Mouse (Mus musculus) CH12.LX (cell line): ENCODE measurements around the gene Cd320. TPM values are rescaled to one million over a fixed set of nuclear protein-coding genes. Genes with fewer than 3 reads are reported as not detected.
"Not testable (repeated sequence)": the region's sequence is repeated elsewhere in the genome, so short reads cannot be mapped to it uniquely, and the experiment has no call there.

ENCODE experiments used
- DNase-seq: peaks from one replicate; pipeline ENCODE4 v3.0.0-alpha.2; 2013; ENCODE audit errors: extremely low read depth
- H3K27ac ChIP-seq: 2 replicates; pipeline ENCODE4 v1.5.1; 2012; ENCODE audit warnings: low read depth, mild to moderate bottlenecking, control low read depth, moderate library complexity; ENCODE audit not compliant: insufficient read depth
- H3K27me3 ChIP-seq: replicated peaks from 2 replicates; pipeline ENCODE3; 2012; ENCODE audit warnings: inconsistent platforms
- H3K36me3 ChIP-seq, 2 experiments: replicated peaks in 1 of 2; 2 replicates each; pipeline versions ENCODE3 to v1.6.1; 2012; ENCODE audit warnings: inconsistent platforms in 1 of 2, low read length in 1 of 2, mild to moderate bottlenecking in 1 of 2, mixed read lengths in 1 of 2, moderate library complexity in 1 of 2; ENCODE audit not compliant: control insufficient read depth in 1 of 2, insufficient read depth in 1 of 2
- H3K4me1 ChIP-seq, 2 experiments: 2 replicates each; pipeline ENCODE4 v1.6.1; 2012; ENCODE audit warnings: inconsistent platforms in 1 of 2, moderate library complexity in 1 of 2; ENCODE audit not compliant: insufficient read depth in 2 of 2, control insufficient read depth in 1 of 2
- H3K4me2 ChIP-seq: 2 replicates; pipeline ENCODE4 v1.6.1; 2012; ENCODE audit warnings: low read depth, mild to moderate bottlenecking, control low read depth; ENCODE audit not compliant: poor library complexity, insufficient read depth, severe bottlenecking
- H3K4me3 ChIP-seq, 3 experiments: fragments of 150-350 bp in 1 of 3; sonication (generic) in 1 of 3; replicated peaks in 1 of 3; 2 replicates each; pipeline versions ENCODE3 to v1.5.1; 2011 to 2012; ENCODE audit warnings: low read depth in 2 of 3, low read length in 2 of 3, mild to moderate bottlenecking in 2 of 3, moderate library complexity in 2 of 3, control low read depth in 1 of 3, improper control_type of control experiment in 1 of 3, inconsistent platforms in 1 of 3, mixed read lengths in 1 of 3; ENCODE audit not compliant: poor library complexity in 1 of 3
- H3K79me2 ChIP-seq: replicated peaks from 2 replicates; pipeline ENCODE4 v1.6.1; 2012; ENCODE audit warnings: mild to moderate bottlenecking, moderate library complexity; ENCODE audit not compliant: control insufficient read depth, poor library complexity, insufficient read depth, severe bottlenecking; ENCODE audit errors: extremely low read depth
- H3K9ac ChIP-seq: 2 replicates; pipeline ENCODE4 v1.6.1; 2012; ENCODE audit warnings: low read depth, mild to moderate bottlenecking, control low read depth, moderate library complexity; ENCODE audit not compliant: insufficient read depth
- H3K9me3 ChIP-seq: replicated peaks from 2 replicates; pipeline ENCODE3; 2012; ENCODE audit warnings: low read length, inconsistent platforms, mixed read lengths
- CTCF ChIP-seq, 2 experiments: IDR thresholded peaks in 1 of 2; conservative IDR thresholded peaks in 1 of 2; 2 replicates each; pipeline ENCODE4 v1.5.1; 2011 to 2012; ENCODE audit warnings: low read depth in 2 of 2, low read length in 2 of 2, improper control_type of control experiment in 1 of 2, inconsistent platforms in 1 of 2, mild to moderate bottlenecking in 1 of 2, moderate library complexity in 1 of 2
- GABPA ChIP-seq: IDR thresholded peaks from 2 replicates; pipeline ENCODE4 v1.6.1; 2012; ENCODE audit warnings: low read depth, low read length, improper control_type of control experiment, inconsistent platforms; ENCODE audit not compliant: insufficient replicate concordance
- JUND ChIP-seq: conservative IDR thresholded peaks from 2 replicates; pipeline ENCODE4 v1.6.1; 2011; ENCODE audit warnings: low read depth, low read length, improper control_type of control experiment
- KAT2A ChIP-seq: IDR thresholded peaks from 2 replicates; pipeline ENCODE4 v1.6.1; 2012; ENCODE audit warnings: low read length, improper control_type of control experiment, inconsistent platforms; ENCODE audit not compliant: insufficient replicate concordance
- MAFK ChIP-seq: IDR thresholded peaks from 2 replicates; pipeline ENCODE4 v1.6.1; 2011; ENCODE audit warnings: low read length, improper control_type of control experiment; ENCODE audit not compliant: insufficient replicate concordance
- NRF1 ChIP-seq: IDR thresholded peaks from 2 replicates; pipeline ENCODE4 v1.6.1; 2014; ENCODE audit warnings: low read depth, mild to moderate bottlenecking, inconsistent platforms, low read length, improper control_type of control experiment, moderate library complexity
- RAD21 ChIP-seq: IDR thresholded peaks from 2 replicates; pipeline ENCODE4 v1.6.1; 2011; ENCODE audit warnings: low read depth, mild to moderate bottlenecking, low read length, improper control_type of control experiment, moderate library complexity
- RCOR1 ChIP-seq: conservative IDR thresholded peaks from 2 replicates; pipeline ENCODE4 v1.6.1; 2012; ENCODE audit warnings: low read depth, mild to moderate bottlenecking, inconsistent platforms, low read length, improper control_type of control experiment
- ZNF384 ChIP-seq: IDR thresholded peaks from 2 replicates; pipeline ENCODE4 v1.6.1; 2012; ENCODE audit warnings: low read depth, low read length, improper control_type of control experiment, inconsistent platforms
- dilution Hi-C: fragments of 300-500 bp; cut with MboI; formaldehyde crosslinking; loops from 2 replicates; pipeline ENCODE4 v1.14.3; 2020; ENCODE audit warnings: low sequenced_read_pairs; ENCODE audit not compliant: extremely low pct_unique_long_range_greater_than_20kb, extremely low pct_ligation_motif_present
- in situ Hi-C: fragments of 300-500 bp; cut with MboI; formaldehyde crosslinking; loops from 3 replicates; pipeline ENCODE4 v1.14.3; 2019; ENCODE audit warnings: low sequenced_read_pairs, low pct_ligation_motif_present, low pct_unique_long_range_greater_than_20kb, mixed read lengths
- polyA plus RNA-seq: library from polyadenylated mRNA; unstranded; fragments of >175 nt; gene quantifications from 2 replicates; pipeline ENCODE4 v1.2.1, GENCODE M21; 2012; ENCODE audit warnings: low read depth; ENCODE audit not compliant: insufficient read length
- total RNA-seq, 2 experiments: library from RNA; depleted of rRNA; stranded (reverse); fragments of 300-350 nt in 1 of 2; fragments of >200 nt in 1 of 2; gene quantifications; 2 replicates each; pipeline ENCODE4 v1.2.3; 2012 to 2014

Gene Cd320
- total and polyA plus RNA-seq, 3 experiments: 50.9 to 67.1 (median 53.7) TPM

DNA sequence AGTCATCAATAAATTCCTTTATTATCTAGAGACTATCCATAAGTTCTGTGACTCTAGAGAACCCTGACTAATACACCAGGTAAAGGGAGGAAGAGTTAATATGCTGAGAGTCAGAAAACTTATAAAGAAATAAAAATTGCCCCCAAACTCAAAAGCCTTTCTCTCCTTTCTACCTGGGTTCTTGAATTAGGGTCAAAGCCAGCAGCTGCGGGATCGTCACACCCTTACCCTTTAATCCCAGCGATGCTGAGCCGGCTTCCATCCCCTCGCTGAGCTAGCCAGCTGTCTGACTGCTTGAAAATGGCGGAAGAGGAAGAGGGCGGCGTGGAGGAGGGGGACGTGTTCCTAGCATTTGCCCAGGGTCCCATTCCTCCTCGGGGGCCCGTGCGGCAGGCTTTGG lies 30.6 kb downstream of the Cd320 start, which contains the start of gene Gm7029:
Gene Gm7029 (plus strand): TSS at position 301 of the 400 bp plus-strand sequence.
- H3K9me3 ChIP-seq, dilution Hi-C loops, H3K79me2 ChIP-seq, H3K4me3 ChIP-seq, DNase-seq, in situ Hi-C loops, H3K27me3 ChIP-seq, H3K9ac ChIP-seq, H3K27ac ChIP-seq, H3K4me1 ChIP-seq, H3K4me2 ChIP-seq: not testable (repeated sequence)
- H3K36me3 ChIP-seq: peaks cover 16 to 27% of the 10 kb centered on the region in 2 experiments

DNA sequence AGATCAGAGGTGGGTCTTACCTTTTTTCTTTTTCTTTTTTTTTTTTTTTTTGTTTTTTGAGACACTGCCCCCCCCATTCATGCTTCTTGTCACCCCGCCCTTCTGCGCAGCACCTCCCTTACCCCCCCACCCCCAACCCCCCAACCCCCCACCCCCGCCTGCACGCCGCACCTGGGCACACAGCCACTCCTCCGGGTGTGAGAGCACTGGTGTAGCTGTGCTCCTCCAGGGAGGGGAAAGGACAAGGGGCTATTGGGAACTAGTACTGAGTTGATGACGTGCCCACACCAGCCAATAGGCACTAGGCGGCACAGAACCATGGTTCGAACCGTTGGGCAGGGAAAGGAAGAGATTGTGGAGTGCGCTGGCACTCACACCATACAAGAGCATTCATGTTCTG lies 31.5 kb downstream of the Cd320 start:
- H3K4me3 ChIP-seq: no peak overlapping the region
- DNase-seq: no peak
- TF ChIP-seq JUND (no peak), MAFK (no peak), KAT2A (no peak), NRF1 (no peak), GABPA (no peak), RCOR1 (no peak)

DNA sequence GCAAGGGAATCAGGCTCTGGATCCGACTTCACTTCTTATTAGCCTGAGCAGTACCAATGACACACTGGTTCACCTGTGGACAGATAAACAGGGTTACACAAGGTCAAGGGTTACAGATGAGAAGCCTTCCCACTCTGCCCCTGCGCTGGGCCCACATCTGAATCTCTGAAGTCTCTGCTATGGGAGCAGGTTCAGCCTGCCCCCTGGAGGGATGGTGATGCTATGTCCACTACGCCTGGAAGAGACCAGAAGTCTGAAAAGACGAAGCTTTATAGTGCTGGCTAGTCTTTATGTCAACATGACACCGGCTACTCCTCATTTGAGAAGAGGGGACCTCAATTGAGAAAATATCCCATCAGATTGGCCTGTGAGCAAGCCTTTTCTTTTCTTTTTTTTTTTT lies 32.9 kb downstream of the Cd320 start:
- in situ Hi-C loops, H3K9ac ChIP-seq, H3K27ac ChIP-seq, H3K9me3 ChIP-seq, H3K4me1 ChIP-seq, H3K79me2 ChIP-seq, H3K4me3 ChIP-seq, H3K27me3 ChIP-seq, H3K4me2 ChIP-seq, dilution Hi-C loops: not testable (repeated sequence)
- H3K36me3 ChIP-seq: peaks cover 28 to 38% of the 10 kb centered on the region in 2 experiments
- TF ChIP-seq ZNF384: 0 out of 2 replicates have a peak, but pooled peaks have one; percentile 28
- peak; percentile 10 for TF ChIP-seq RAD21
- TF ChIP-seq CTCF (conservative IDR thresholded peaks at IDR 0.05 in 1 of 2, IDR thresholded peaks at IDR 0.05 in 1 of 2; ENCODE audit: low read depth in 2 of 2, low read length in 2 of 2): peak in 1 of 2 experiments; percentile 43; a peak in 2 of 4 replicates
- DNase-seq: peak; percentile 23

More for the DNA sequence above, 31.5 kb downstream of the Cd320 start:
- Histone ChIP-seq H3K9me3 (no peaks in the 10 kb centered on the region), H3K27ac (no peak overlapping the region), H3K4me1 (no peaks in the 10 kb centered on the region), H3K36me3 (peaks cover 20 to 31% of the 10 kb centered on the region in 2 experiments), H3K4me2 (no peak overlapping the region), H3K9ac (no peak overlapping the region), H3K27me3 (no peaks in the 10 kb centered on the region), H3K79me2 (no peaks in the 10 kb centered on the region)
- dilution Hi-C loops: no loop called here
- in situ Hi-C loops: no loop called here

DNA sequence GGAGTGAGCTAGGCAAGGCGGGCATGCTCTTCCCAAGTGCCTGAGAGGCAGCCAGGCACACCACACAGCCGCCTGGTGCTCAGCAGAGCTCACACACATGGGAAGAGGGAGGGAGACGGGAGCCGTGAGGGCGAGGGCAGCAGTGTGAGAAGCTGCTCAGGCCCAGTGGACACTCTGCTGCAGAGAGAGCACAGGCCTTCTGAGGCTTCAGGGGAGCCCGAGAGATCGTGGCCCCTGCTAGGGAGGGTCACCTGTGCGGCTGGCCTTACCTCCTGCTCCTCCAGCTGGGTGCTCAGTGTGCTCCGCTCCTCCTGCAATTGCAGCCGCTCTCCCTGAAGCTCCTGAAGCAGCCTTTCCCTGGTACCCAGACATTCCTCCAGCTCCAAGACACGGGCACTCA lies 41.4 kb downstream of the Cd320 start:
- H3K27me3 ChIP-seq, H3K27ac ChIP-seq, dilution Hi-C loops, in situ Hi-C loops, H3K9ac ChIP-seq, H3K9me3 ChIP-seq, H3K4me3 ChIP-seq, H3K4me2 ChIP-seq, DNase-seq: not testable (repeated sequence)
- H3K36me3 ChIP-seq: peaks cover 34 to 36% of the 10 kb centered on the region in 2 experiments
- peaks cover 0 to 11% of the 10 kb centered on the region in 2 experiments; a peak in 1 of 4 replicates for H3K4me1 ChIP-seq
- H3K79me2 ChIP-seq: peaks cover 23% of the 10 kb centered on the region

DNA sequence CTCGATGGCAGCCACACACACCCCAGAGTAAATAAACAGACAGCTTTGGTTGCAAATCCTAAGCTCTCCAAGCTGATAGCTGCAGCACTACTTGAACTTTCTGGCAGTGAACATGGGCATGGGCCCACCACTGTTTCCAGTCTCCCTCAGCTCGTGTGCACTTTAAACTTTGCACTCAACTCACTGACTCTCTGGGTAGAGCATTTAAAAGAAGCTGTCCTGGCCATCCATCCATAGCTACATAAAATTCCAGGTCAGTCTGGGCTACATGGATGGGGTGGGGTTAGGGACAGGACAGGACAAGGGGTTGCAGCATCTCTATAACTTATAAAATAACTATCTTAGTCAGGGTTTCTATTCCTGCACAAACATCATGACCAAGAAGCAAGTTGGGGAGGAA lies 44.9 kb downstream of the Cd320 start:
- DNase-seq, dilution Hi-C loops, H3K9ac ChIP-seq, H3K9me3 ChIP-seq, H3K4me3 ChIP-seq, H3K27me3 ChIP-seq, H3K27ac ChIP-seq, in situ Hi-C loops, H3K4me2 ChIP-seq: not testable (repeated sequence)
- H3K4me1 ChIP-seq: peaks cover 0 to 11% of the 10 kb centered on the region in 2 experiments; a peak in 1 of 4 replicates
- H3K79me2 ChIP-seq: peaks cover 27% of the 10 kb centered on the region
- H3K36me3 ChIP-seq: peaks cover 11 to 15% of the 10 kb centered on the region in 2 experiments
